Mouse (Mus musculus) midbrain, postnatal 0 days (tissue): Measurements from ENCODE around the gene Myo3b. TPM values are rescaled to one million over a fixed set of nuclear protein-coding genes. Genes with fewer than 3 reads are reported as not detected.

Experiments
- ATAC-seq: fragments of 200-750 bp; cut with Nextera tagmentation; 2 replicates; pipeline ENCODE4 v1.8.0; 2017; ENCODE audit warnings: moderate number of reproducible peaks, mild to moderate bottlenecking, moderate TSS enrichment, moderate library complexity; ENCODE audit not compliant: low FRiP score
- DNase-seq: peaks from one replicate; pipeline ENCODE4 v3.0.0-alpha.2; 2015; ENCODE audit warnings: low spot score
- H3K27ac ChIP-seq: fragments of 300-500 bp; sonication (generic); 2 replicates; pipeline ENCODE4 v1.5.1; 2014; ENCODE audit warnings: low read depth, mild to moderate bottlenecking, low read length, mixed read lengths
- H3K27me3 ChIP-seq: fragments of 300-500 bp; sonication (generic); 2 replicates; pipeline ENCODE4 v1.6.1; 2014; ENCODE audit warnings: low read length, control low read depth, mixed read lengths; ENCODE audit not compliant: insufficient read depth
- H3K36me3 ChIP-seq: fragments of 300-500 bp; sonication (generic); 2 replicates; pipeline ENCODE4 v1.6.1; 2014; ENCODE audit warnings: low read length, control low read depth, mixed read lengths; ENCODE audit not compliant: insufficient read depth
- H3K4me1 ChIP-seq: fragments of 300-500 bp; sonication (generic); 2 replicates; pipeline ENCODE4 v1.6.1; 2014; ENCODE audit warnings: mild to moderate bottlenecking, control low read depth, antibody characterized with exemption, low read length, mixed read lengths; ENCODE audit not compliant: insufficient read depth
- H3K4me2 ChIP-seq: fragments of 300-500 bp; sonication (generic); 2 replicates; pipeline ENCODE4 v1.6.1; 2014; ENCODE audit warnings: low read depth, mild to moderate bottlenecking, low read length, mixed read lengths; ENCODE audit not compliant: poor library complexity, severe bottlenecking
- H3K4me3 ChIP-seq: fragments of 300-500 bp; sonication (generic); 2 replicates; pipeline ENCODE4 v1.5.1; 2014; ENCODE audit warnings: low read depth, mild to moderate bottlenecking, low read length, moderate library complexity
- H3K9ac ChIP-seq: fragments of 300-500 bp; sonication (generic); replicated peaks from 2 replicates; pipeline ENCODE4 v1.6.1; 2014; ENCODE audit warnings: mild to moderate bottlenecking, low read length, moderate library complexity, mixed read lengths; ENCODE audit not compliant: poor library complexity, severe bottlenecking
- H3K9me3 ChIP-seq: fragments of 300-500 bp; sonication (generic); 2 replicates; pipeline ENCODE4 v1.6.1; 2016; ENCODE audit warnings: low read length, control low read depth
- CTCF ChIP-seq: IDR thresholded peaks from 2 replicates; pipeline ENCODE4 v1.5.1; 2016; ENCODE audit warnings: antibody characterized with exemption, mild to moderate bottlenecking
- WGBS: fragments of 180-500 bp; shearing (Covaris S2); extraction: QIAGEN DNeasy Blood & Tissue Kit; methylation state at CpG from one replicate; pipeline ENCODE4 v1.1.7; 2014; 5-methylcytosine and 5-hydroxymethylcytosine counted together
- polyA plus RNA-seq: library from polyadenylated mRNA; unstranded; fragments of >200 nt; fragmentation: Nextera tagmentation; extraction: Ambion mirVana; gene quantifications from 2 replicates; pipeline ENCODE4 v1.2.1, GENCODE M21; 2015
- total RNA-seq: library from RNA; depleted of rRNA; stranded (reverse); fragments of >200 nt; gene quantifications from 2 replicates; pipeline ENCODE4 v1.2.3, GENCODE M21; 2014

Myo3b gene
- total and polyA plus RNA-seq, 2 experiments from 2014 or later = 0.14 to 0.44 TPM

DNA sequence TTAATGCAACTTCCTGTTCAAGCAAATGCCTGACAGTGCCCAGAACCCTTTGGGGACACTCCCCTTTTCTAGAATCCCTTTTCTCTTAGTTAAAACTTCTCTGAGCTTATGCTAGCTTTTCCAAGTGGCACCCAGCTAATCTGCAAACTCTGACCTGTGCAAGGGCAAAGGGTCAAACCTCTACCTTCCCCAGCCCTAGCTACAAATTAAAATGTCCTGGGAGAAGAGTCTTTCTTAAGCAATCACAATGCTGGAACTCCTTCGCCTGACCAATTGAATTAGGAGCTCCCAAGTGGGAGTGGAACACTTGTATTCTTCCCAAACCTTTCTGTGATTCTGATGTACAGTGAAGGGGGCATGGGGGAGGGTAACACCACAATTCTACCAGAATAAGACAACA lies 376.6 kb downstream of the Myo3b start:
- Histone ChIP-seq H3K4me3 (no peak overlapping the region), H3K4me1 (no peaks in the 10 kb centered on the region), H3K4me2 (no peak overlapping the region), H3K36me3 (no peaks in the 10 kb centered on the region), H3K27ac (no peak overlapping the region), H3K9me3 (no peaks in the 10 kb centered on the region), H3K9ac (no peak overlapping the region), H3K27me3 (no peaks in the 10 kb centered on the region)
- no peak for ATAC-seq
- no peak for TF ChIP-seq CTCF
- 55% methylated on average over 1 of the region's 1 CpGs for WGBS
- no peak for DNase-seq

- no peaks in the 10 kb centered on the region for H3K36me3 ChIP-seq
- no peaks in the 10 kb centered on the region for H3K4me1 ChIP-seq
- no peak for DNase-seq
- H3K9me3 ChIP-seq = no peaks in the 10 kb centered on the region
- no peak for TF ChIP-seq CTCF
- H3K27ac ChIP-seq = no peak overlapping the region
- 78% methylated on average over 6 of the region's 6 CpGs for WGBS
- H3K27me3 ChIP-seq = no peaks in the 10 kb centered on the region
- no peak overlapping the region for H3K9ac ChIP-seq
- ATAC-seq = no peak
- no peak overlapping the region for H3K4me2 ChIP-seq
- H3K4me3 ChIP-seq = no peak overlapping the region
These were observed 380.4 kb downstream of the Myo3b start for GRCm38 (mm10) chr2:70419336-70419735.

DNA sequence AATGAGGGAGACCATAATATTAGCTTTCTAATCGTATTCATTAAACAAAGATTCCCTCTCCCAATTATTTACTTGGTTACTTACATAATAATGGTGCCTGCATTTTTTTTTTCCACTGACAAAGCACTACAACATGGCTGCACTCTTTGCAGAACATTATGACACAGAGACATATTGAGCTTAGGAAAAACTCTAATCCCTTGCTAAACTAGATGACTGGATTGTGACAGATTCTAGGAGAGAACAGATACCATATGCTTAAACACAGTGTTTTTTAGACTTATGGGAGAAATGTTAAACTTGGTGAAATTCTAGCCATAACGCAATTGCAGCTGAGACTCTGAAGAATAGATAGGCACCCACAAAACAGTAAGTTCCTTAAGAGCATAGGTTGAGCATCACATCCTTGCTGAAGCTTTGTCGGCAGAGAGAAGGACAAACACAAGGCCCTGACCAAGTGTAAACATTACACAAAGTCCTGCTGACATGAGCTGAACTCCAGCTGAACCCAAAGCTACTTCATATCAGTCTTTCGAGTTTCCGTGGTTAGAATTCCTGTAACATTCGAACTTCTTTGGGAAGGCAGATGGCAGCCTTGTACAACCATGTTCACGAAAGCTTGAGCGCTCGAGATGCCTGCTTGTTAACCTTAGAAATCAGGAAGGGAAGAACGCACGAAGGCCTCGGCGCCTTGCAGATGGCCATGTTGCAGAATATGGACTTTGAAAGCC lies 382.4 kb downstream of the Myo3b start:
- DNase-seq = no peak
- no peak overlapping the region for H3K4me2 ChIP-seq
- H3K27ac ChIP-seq = no peak overlapping the region
- H3K9me3 ChIP-seq = no peaks in the 10 kb centered on the region
- 0 out of 2 replicates have a peak, but pooled peaks have one; percentile 3 for TF ChIP-seq CTCF
- no peaks in the 10 kb centered on the region for H3K36me3 ChIP-seq
- no peak overlapping the region for H3K9ac ChIP-seq
- ATAC-seq = no peak
- H3K27me3 ChIP-seq = no peaks in the 10 kb centered on the region
- no peak overlapping the region for H3K4me3 ChIP-seq
- 86% methylated on average over 13 of the region's 13 CpGs for WGBS
- no peaks in the 10 kb centered on the region for H3K4me1 ChIP-seq

DNA sequence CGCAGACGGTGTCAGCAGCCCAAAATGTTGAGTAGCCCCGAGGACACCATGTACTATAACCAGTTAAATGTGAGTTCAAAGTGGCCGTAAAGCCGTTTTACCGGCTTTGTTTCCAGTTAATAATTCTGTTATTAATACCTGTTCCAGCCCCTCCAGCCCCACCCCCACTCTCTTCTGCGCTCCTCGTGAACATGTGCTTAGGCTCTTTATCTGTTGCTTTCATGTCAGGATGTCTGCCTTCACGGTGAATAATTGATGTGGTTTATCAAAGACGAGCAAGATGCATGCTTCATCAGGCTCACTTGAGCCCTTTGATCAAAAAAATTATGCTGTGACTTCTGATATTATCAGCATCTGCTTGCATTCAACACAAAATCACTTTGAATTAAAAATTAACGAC lies 386.7 kb downstream of the Myo3b start:
- no peak for TF ChIP-seq CTCF
- H3K4me2 ChIP-seq = no peak overlapping the region
- no peaks in the 10 kb centered on the region for H3K36me3 ChIP-seq
- WGBS = 37% methylated on average over 11 of the region's 11 CpGs
- H3K4me1 ChIP-seq = no peaks in the 10 kb centered on the region
- H3K9me3 ChIP-seq = no peaks in the 10 kb centered on the region
- H3K4me3 ChIP-seq = no peak overlapping the region
- DNase-seq (no peak), ATAC-seq (peak; percentile 44; the same call in 1 of the 2 replicates)
- no peak overlapping the region for H3K9ac ChIP-seq
- no peaks in the 10 kb centered on the region for H3K27me3 ChIP-seq
- no peak overlapping the region for H3K27ac ChIP-seq

GRCm38 (mm10) chr2:70443035-70443434 lies 404.1 kb downstream of the Myo3b start:
- no peaks in the 10 kb centered on the region; the same call in 1 of the 2 replicates for H3K27me3 ChIP-seq
- TF ChIP-seq CTCF = no peak
- no peak overlapping the region for H3K27ac ChIP-seq
- H3K4me2 ChIP-seq = 0 out of 2 replicates have a peak overlapping the region, but pooled peaks have one; percentile 26
- no peak overlapping the region for H3K4me3 ChIP-seq
- ATAC-seq (no peak), DNase-seq (peak; percentile 68)
- no peak overlapping the region for H3K9ac ChIP-seq
- whole genome bisulfite sequencing = 4% methylated on average over 4 of the region's 4 CpGs
- peaks cover 2% of the 10 kb centered on the region; the same call in 1 of the 2 replicates for H3K4me1 ChIP-seq
- H3K36me3 ChIP-seq = no peaks in the 10 kb centered on the region
- H3K9me3 ChIP-seq = no peaks in the 10 kb centered on the region

GRCm38 (mm10) chr2:70444141-70444540 lies 405.2 kb downstream of the Myo3b start:
- H3K27me3 ChIP-seq = no peaks in the 10 kb centered on the region; the same call in 1 of the 2 replicates
- peaks cover 2% of the 10 kb centered on the region; the same call in 1 of the 2 replicates for H3K4me1 ChIP-seq
- H3K27ac ChIP-seq = no peak overlapping the region
- ATAC-seq (no peak), DNase-seq (peak; percentile 88)
- no peaks in the 10 kb centered on the region for H3K36me3 ChIP-seq
- no peak overlapping the region for H3K9ac ChIP-seq
- peak overlapping the region; percentile 26 for H3K4me2 ChIP-seq
- TF ChIP-seq CTCF = no peak
- no peak overlapping the region; the same call in 1 of the 2 replicates for H3K4me3 ChIP-seq
- 10% methylated on average over 7 of the region's 7 CpGs for WGBS
- H3K9me3 ChIP-seq = no peaks in the 10 kb centered on the region
